Mouse (Mus musculus): ENCODE measurements around the gene Neurl1a.
"Not testable (repeated sequence)": the region's sequence is repeated elsewhere in the genome, so short reads cannot be mapped to it uniquely, and the experiment has no call there.

Gene Neurl1a

GRCm38 (mm10) chr19:47178431-47179271 is at the start of gene Neurl1a:
Gene Neurl1a (plus strand): TSS chr19:47178820.
- peak; percentile 26 for DNase-seq

- DNase-seq = no peak
Measured at GRCm38 (mm10) chr19:47128835-47129234, 49.8 kb upstream of the Neurl1a start.

- no peak for DNase-seq
Measured at GRCm38 (mm10) chr19:47130551-47131125, 48.0 kb upstream of the Neurl1a start.

DNA sequence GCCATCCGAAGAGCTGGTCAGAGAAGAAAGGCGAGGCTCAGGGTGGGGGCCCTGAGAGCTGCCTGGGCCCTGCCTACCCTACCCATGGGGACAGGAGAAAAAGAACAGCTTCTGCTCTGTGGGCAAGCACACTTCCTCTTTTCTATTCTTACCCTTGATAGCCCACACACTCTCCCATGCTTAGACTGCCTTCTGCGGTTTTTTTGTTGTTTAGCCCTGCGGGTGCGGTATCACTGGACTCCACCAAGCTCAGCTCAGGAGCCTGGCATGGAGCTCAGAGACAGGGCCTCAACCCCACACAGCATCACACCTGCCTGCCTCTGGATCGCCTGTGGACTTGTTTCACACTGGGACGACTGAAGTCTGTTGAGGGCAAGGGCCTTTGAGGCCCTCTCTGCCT is 45.5 kb upstream of the Neurl1a start:
- DNase-seq = peak; percentile 22

DNA sequence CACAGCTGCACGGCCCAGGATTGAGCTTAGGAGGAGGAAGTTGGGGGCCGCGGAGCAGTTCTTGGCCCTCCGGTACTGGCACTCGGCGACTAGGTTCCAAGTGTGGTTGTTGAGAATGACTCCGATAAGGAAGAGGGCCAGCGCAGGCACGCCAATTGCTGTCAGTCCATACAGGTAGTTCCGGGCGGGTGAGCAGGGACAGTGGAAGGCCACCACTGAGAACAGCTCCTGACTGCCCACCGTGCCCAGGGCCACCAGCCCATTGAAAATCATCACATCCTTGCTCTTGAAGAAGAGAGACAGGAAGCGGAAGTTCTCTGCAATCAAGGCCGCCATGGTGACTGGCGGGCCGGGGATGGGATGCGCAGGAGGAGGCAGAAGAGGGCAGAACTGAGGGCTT is 43.1 kb upstream of the Neurl1a start:
- DNase-seq = no peak

- DNase-seq = no peak
Measured at GRCm38 (mm10) chr19:47136170-47136569, 42.5 kb upstream of the Neurl1a start.

- peak; percentile 54 for DNase-seq
Measured at GRCm38 (mm10) chr19:47137051-47137581, 41.5 kb upstream of the Neurl1a start.

GRCm38 (mm10) chr19:47137771-47138421 is 40.7 kb upstream of the Neurl1a start, which contains the start of gene Calhm2:
Gene Calhm2 (minus strand): TSS chr19:47138294.
- DNase-seq = peak; percentile 43

- not testable (repeated sequence) for DNase-seq
Measured at GRCm38 (mm10) chr19:47139611-47140010, 39.0 kb upstream of the Neurl1a start.

DNA sequence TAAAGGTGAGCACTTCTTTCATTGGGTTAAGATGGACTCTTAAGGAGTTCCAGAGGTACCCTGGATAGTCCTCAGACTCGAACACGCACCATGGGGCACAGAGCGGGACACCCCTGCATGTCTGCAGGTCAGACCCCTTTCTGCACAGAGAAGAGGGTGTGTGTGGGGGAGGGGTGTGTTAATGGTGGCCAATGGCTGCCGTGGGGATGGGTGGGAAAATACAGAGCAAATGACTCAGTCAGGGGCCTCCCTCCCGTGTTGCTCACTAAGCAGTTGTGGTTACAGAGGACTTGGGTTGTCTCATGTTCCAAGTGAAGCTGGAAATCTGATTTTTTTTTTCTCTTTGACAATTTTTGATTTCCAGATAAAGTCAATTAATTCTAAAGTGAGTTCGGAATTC is 36.2 kb upstream of the Neurl1a start:
- no peak for DNase-seq

GRCm38 (mm10) chr19:47144154-47144553 is 34.5 kb upstream of the Neurl1a start, which contains the start of gene Calhm1:
Gene Calhm1 (minus strand): TSS chr19:47144254.
- DNase-seq = no peak

GRCm38 (mm10) chr19:47148267-47148847 is 30.3 kb upstream of the Neurl1a start:
- no peak for DNase-seq

GRCm38 (mm10) chr19:47149854-47150253 is 28.8 kb upstream of the Neurl1a start:
- DNase-seq = no peak

DNA sequence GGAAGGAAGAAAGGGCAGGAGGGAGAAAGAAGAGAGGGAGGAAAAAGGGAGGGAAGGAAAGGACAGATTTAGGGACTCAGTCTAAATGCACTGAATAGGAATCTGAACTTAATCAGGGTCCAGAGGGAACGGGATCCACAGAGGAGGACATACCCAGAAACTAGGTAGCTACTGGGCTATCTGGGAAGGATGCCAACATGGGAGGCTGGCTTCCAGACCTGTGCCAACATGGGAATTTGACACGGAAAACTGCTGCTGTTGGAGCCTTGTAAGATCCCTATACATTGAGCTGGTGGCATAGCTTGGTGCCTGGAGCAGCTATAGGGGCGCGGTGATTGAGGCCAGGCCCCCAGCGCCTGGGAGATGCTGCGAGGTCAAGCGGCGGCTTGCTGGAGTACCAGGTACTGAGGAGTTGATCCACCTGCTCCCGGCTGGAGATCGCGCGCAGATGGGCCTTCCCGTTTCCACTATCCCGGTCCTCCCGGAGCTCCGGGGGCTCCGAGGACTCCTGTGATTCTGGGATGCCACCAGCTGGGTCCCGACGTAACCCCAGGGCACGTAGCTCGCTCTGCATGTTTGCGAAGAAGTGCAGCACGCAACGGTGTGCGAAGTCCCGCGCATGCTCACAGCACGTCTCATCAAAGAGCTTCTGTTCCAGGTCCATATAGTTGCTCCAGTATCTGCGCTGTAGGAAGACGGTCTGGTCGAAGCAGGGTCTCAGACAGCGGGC is 27.1 kb upstream of the Neurl1a start:
- no peak for DNase-seq

GRCm38 (mm10) chr19:47152062-47152369 is 26.6 kb upstream of the Neurl1a start:
- DNase-seq = no peak

DNA sequence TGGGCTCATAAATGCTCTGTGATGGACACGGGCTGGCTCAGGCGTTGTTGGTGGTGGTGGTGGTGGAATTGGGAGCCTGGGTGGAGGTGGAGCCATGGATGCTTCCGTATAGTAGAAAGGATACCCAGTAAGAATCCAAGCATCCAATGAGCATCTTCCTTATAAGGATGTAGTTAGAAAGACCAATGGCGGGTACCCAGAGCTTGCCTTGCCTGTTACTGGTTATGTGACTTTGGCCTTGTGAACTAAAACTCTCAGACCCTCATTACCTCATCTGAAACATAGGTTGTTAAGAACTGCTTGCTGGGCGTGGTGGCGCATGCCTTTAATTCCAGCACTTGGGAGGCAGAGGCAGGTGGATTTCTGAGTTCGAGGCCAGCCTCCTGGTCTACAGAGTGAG is 24.9 kb upstream of the Neurl1a start:
- DNase-seq = no peak

DNA sequence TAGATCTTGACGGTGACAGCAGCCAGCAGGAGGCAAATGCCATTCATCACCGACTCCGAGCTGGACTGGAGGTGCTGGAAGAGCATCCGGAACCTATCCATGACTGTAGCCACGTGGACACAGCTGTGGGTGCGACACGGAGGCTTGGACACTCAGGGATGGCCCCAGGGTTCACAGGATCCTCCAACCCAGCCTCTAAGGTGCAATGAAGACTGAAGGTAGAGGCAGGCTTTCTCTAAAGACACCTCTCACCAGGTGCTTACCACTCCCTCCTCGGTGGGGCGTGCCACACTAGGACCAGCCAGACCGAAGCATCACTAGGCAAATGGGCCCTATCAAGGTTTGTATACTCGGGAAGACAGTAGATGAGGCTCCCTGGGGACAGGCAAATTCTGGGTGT is 21.0 kb upstream of the Neurl1a start, which contains the start of gene Calhm3:
Calhm3 (minus strand) TSS at position 101 of the 400 bp plus-strand sequence.
- DNase-seq = no peak

DNA sequence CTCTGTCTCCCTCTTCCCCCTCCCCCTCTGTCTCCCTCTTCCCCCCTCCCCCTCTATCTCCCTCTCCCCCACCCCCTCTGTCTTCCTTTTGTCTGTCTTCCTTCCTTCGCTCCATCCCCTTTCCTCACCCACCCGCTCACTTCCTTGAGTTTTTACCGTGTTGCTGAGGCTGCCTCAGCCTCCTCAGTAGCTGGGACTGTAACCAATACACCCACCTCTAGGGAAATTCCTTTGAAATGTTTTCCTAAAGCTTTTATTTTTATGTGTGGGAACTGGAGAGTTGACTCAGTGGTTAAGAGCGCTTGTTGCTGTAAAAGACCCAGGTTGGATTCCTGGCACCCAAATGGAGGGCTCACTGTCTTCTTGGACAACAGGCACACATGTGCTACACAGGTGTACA is 17.0 kb upstream of the Neurl1a start:
- no peak for DNase-seq

DNA sequence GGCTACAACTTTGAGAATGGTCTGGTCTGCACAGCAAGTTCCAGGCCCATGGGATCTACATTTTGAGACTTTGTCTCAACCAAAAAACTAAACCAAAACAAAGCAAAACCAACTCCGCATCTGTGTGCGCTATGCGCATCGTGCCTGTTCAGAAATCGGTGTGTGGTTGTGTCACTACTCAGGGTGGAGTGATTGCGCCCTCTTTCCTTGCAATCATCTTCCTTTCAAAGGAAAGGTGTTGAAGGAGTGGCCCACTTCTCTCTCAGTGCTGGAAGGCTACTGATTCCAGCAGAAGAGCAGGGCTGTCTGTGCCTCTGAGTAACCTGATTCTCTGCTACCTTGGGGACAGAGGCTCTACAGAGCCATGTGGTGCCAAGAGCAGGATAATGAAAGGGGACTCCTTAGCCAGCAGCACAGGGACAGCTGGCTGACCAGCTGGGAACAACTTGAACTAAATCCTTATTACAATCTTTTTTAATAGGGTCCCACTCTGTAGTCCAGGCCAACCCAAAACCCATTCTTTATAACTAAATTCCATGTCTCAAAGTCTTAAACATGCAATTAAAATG is 15.4 kb upstream of the Neurl1a start:
- DNase-seq = no peak

GRCm38 (mm10) chr19:47166758-47167157 is 11.9 kb upstream of the Neurl1a start:
- no peak for DNase-seq

DNA sequence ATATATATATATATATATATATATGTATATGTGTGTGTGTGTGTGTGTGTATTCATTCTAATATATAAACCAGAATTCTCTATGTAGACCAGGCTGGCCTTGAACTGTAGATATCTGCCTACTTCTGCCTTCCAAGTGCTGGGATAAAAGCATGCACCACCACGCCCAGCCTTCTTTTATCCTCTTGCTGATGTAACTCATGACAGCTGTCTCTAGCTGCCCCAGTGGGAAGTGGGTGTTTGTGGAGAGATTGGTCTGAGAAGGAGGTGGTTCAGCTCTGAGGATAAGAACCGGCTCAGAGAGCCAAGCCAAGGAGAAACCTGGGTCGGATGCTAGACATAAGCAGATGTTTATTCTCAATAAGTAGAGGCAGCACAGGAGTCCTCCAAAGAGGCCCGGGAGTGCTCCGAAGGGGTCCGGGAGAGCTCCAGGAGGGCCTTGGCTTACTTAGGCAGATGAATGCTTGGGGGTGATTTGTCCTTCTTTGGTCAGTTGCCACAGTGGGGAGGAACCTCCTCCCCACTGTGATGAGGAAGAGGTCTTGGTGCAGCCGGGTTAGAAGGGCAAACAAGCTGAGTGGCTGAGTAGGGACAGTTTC is 10.9 kb upstream of the Neurl1a start:
- DNase-seq = no peak

DNA sequence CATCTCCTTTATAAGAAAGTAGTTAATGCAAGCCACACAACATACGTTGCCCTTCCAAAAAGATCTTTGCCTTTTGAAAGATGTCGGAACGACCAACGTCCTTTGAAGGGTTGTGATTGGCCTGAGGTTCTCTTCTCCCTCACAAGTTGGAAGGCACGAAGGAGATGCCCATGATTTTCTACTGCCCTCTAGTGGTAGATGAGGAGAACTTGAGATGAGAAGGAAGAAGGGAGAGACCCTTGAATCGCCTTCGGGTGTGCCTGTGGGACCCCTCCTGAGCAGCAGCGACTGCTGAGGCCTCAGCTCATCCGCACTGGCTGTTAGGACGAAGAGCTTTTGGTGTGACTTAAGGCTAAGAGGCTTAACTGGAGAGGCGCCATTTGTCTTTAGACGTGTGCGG is 10.4 kb upstream of the Neurl1a start:
- DNase-seq = no peak

Data from liver (tissue).